12 mouse cellular contexts compared by ENCODE assay signal in the genomic region with DNA sequence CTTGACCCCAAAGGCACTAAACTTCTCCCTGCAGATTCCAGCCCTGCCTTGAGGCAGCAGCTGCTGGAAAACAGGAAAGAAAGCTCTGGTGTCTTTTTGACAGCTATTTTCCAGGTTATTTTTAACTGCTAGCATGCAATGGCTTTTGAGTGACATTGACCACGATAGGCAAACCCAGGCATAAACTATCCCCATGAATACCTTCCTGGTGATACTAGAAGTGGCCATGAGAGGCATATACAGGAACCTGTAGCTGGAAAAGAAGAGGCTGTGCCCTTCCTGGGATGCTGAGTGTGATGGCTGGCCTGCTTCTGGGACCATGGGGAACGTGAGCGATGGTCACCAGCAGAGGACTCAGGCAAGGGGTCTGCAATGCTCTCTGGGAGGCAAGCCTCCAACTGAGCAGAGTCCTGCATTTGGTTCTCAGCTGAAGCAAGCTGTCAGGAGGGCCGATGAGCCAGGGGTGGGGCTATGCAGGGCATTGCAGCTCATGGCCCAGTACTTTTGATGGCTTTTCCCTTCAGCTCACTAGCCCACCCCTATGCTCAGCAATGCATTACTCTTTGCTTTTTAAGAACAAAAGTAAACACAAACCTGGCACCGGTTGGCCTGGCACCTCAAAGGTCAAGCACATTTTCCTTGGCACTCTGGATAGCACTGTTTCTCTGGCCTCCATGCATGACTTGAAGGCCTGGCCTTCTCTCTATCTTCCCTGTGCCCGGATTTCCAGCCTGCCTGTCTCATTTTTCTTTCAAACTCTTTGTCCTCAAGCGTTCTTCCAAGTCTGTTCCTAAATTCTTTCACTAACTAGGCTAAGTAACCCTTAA. TPM values are rescaled to one million over a fixed set of nuclear protein-coding genes. Genes with fewer than 3 reads are reported as not detected.
DNase-seq lines count a peak whose midpoint lies in the region; ATAC-seq and TF ChIP-seq lines count a peak whose summit lies in the region.
"Had no signal": no experiment of that assay in that cellular context is flagged by ENCODE, and none has a peak within 500 bp of the region (broad histone marks: within the 10 kb centered on the region; RNA-seq: fewer than 3 reads in every experiment).

No protein-coding gene starts in this region.

- peaks cover 20% of the 10 kb centered on the region for H3K4me1 ChIP-seq in heart, embryonic 13.5 days
- peaks cover 14% of the 10 kb centered on the region for H3K4me1 ChIP-seq in midbrain, embryonic 13.5 days (replicated peaks)
- H3K4me1 ChIP-seq in midbrain, embryonic 14.5 days (ENCODE audit: control insufficient read depth, insufficient read depth, low read length): peaks cover 9% of the 10 kb centered on the region
- no peaks in the 10 kb centered on the region for H3K4me1 ChIP-seq in kidney, postnatal 0 days (replicated peaks; ENCODE audit: insufficient read depth, low read length)
- H3K4me1 ChIP-seq in lung, postnatal 0 days (ENCODE audit: insufficient read depth, low read depth, low read length): peaks cover 5% of the 10 kb centered on the region; the same call in 1 of the 2 replicates

- intact Hi-C loops in heart, postnatal 25 days (cut with DNase I): no loop called here

- peak overlapping the region; percentile 85 for H3K27ac ChIP-seq in heart, embryonic 13.5 days (replicated peaks)
- no peak overlapping the region for H3K27ac ChIP-seq in midbrain, embryonic 13.5 days
- H3K27ac ChIP-seq in midbrain, embryonic 14.5 days (replicated peaks; ENCODE audit: low read depth, low read length): no peak overlapping the region
- H3K27ac ChIP-seq in kidney, postnatal 0 days: peak overlapping the region; percentile 51
- H3K27ac ChIP-seq in lung, postnatal 0 days (ENCODE audit: low read length): no peak overlapping the region; the same call in 1 of the 2 replicates

- H3K4me2 ChIP-seq in heart, embryonic 13.5 days: no peak overlapping the region
- no peak overlapping the region for H3K4me2 ChIP-seq in midbrain, embryonic 13.5 days (replicated peaks)
- no peak overlapping the region for H3K4me2 ChIP-seq in midbrain, embryonic 14.5 days (ENCODE audit: low read length)
- no peak overlapping the region for H3K4me2 ChIP-seq in kidney, postnatal 0 days (ENCODE audit: low read length)
- no peak overlapping the region for H3K4me2 ChIP-seq in lung, postnatal 0 days (replicated peaks; ENCODE audit: low read depth, low read length)
- H3K4me2 ChIP-seq: hindbrain, embryonic 15.5 days had no signal

- no peak for TF ChIP-seq EP300 in lung, postnatal 0 days (IDR thresholded peaks at IDR 0.05)

- TF ChIP-seq CTCF in kidney, postnatal 0 days (IDR thresholded peaks at IDR 0.05; ENCODE audit: low read depth): no peak
- no peak for TF ChIP-seq CTCF in lung, postnatal 0 days (IDR thresholded peaks at IDR 0.05)

- peak overlapping the region; percentile 59 for H3K9ac ChIP-seq in heart, embryonic 13.5 days
- no peak overlapping the region for H3K9ac ChIP-seq in midbrain, embryonic 13.5 days (replicated peaks)
- no peak overlapping the region for H3K9ac ChIP-seq in midbrain, embryonic 14.5 days (replicated peaks; ENCODE audit: low read length)
- no peak overlapping the region for H3K9ac ChIP-seq in kidney, postnatal 0 days (ENCODE audit: low read depth, low read length)
- no peak overlapping the region for H3K9ac ChIP-seq in lung, postnatal 0 days (replicated peaks; ENCODE audit: low read depth)
- H3K9ac ChIP-seq: hindbrain, embryonic 15.5 days had no signal

- no peak for DNase-seq in heart, postnatal 25 days (ENCODE audit: low spot score)
- DNase-seq in midbrain, embryonic 14.5 days: no peak
- peak; percentile 24 for DNase-seq in kidney, postnatal 0 days (ENCODE audit: low spot score)
- peak; percentile 54 for DNase-seq in lung, postnatal 0 days (ENCODE audit: low spot score)
- DNase-seq in adrenal gland, postnatal 36 days: no peak
- DNase-seq in frontal cortex, postnatal 25 days (ENCODE audit: low spot score in 2 of 2): no peak
- DNase-seq: thymus, postnatal 4 days had no signal

- 55% methylated on average over 7 of the region's 7 CpGs for WGBS in heart, embryonic 13.5 days
- 77% methylated on average over 7 of the region's 7 CpGs for WGBS in midbrain, embryonic 13.5 days
- 70% methylated on average over 7 of the region's 7 CpGs for WGBS in midbrain, embryonic 14.5 days
- 49% methylated on average over 7 of the region's 7 CpGs for WGBS in kidney, postnatal 0 days
- 43% methylated on average over 7 of the region's 7 CpGs for WGBS in lung, postnatal 0 days

- ATAC-seq in heart, embryonic 13.5 days (ENCODE audit: extremely low read depth, insufficient number of reproducible peaks, low FRiP score, low TSS enrichment): no peak
- 0 out of 2 replicates have a peak, but pooled peaks have one; percentile 20 for ATAC-seq in midbrain, embryonic 13.5 days
- ATAC-seq in midbrain, embryonic 14.5 days (ENCODE audit: low FRiP score, low TSS enrichment): no peak
- no peak for ATAC-seq in kidney, postnatal 0 days (replicated peaks; ENCODE audit: low FRiP score, low read depth)
- ATAC-seq in lung, postnatal 0 days: peak; percentile 16
- ATAC-seq: CD4-positive, CD25-positive, alpha-beta regulatory T cell, adult 4 months had no signal

- no peak overlapping the region for H3K4me3 ChIP-seq in heart, embryonic 13.5 days
- H3K4me3 ChIP-seq in midbrain, embryonic 13.5 days (replicated peaks): no peak overlapping the region
- no peak overlapping the region for H3K4me3 ChIP-seq in midbrain, embryonic 14.5 days (replicated peaks; ENCODE audit: low read depth, low read length)
- H3K4me3 ChIP-seq in kidney, postnatal 0 days (replicated peaks; ENCODE audit: low read depth, low read length): no peak overlapping the region
- H3K4me3 ChIP-seq in lung, postnatal 0 days (ENCODE audit: low read depth, low read length): no peak overlapping the region
- H3K4me3 ChIP-seq: hindbrain, embryonic 15.5 days had no signal

- peaks cover 56% of the 10 kb centered on the region for H3K36me3 ChIP-seq in heart, embryonic 13.5 days
- H3K36me3 ChIP-seq in midbrain, embryonic 13.5 days: peaks cover 35% of the 10 kb centered on the region
- peaks cover 21% of the 10 kb centered on the region for H3K36me3 ChIP-seq in midbrain, embryonic 14.5 days (ENCODE audit: control insufficient read depth, insufficient read depth, low read length)
- H3K36me3 ChIP-seq in kidney, postnatal 0 days (ENCODE audit: insufficient read depth, low read length): no peaks in the 10 kb centered on the region
- H3K36me3 ChIP-seq in lung, postnatal 0 days (ENCODE audit: insufficient read depth, low read length): no peaks in the 10 kb centered on the region

- H3K9me3 ChIP-seq in heart, embryonic 13.5 days: no peaks in the 10 kb centered on the region
- no peaks in the 10 kb centered on the region for H3K9me3 ChIP-seq in midbrain, embryonic 13.5 days
- no peaks in the 10 kb centered on the region for H3K9me3 ChIP-seq in midbrain, embryonic 14.5 days (ENCODE audit: control insufficient read depth, low read length)
- no peaks in the 10 kb centered on the region for H3K9me3 ChIP-seq in kidney, postnatal 0 days (replicated peaks; ENCODE audit: low read length)
- no peaks in the 10 kb centered on the region for H3K9me3 ChIP-seq in lung, postnatal 0 days (ENCODE audit: low read length)
- H3K9me3 ChIP-seq: hindbrain, embryonic 15.5 days had no signal

- H3K27me3 ChIP-seq in heart, embryonic 13.5 days (replicated peaks): no peaks in the 10 kb centered on the region
- H3K27me3 ChIP-seq in midbrain, embryonic 13.5 days: no peaks in the 10 kb centered on the region
- H3K27me3 ChIP-seq in midbrain, embryonic 14.5 days (ENCODE audit: control insufficient read depth, insufficient read depth, low read length): no peaks in the 10 kb centered on the region
- H3K27me3 ChIP-seq in kidney, postnatal 0 days (ENCODE audit: insufficient read depth, low read length): no peaks in the 10 kb centered on the region
- no peaks in the 10 kb centered on the region for H3K27me3 ChIP-seq in lung, postnatal 0 days (replicated peaks; ENCODE audit: insufficient read depth, low read length)
- H3K27me3 ChIP-seq: hindbrain, embryonic 15.5 days had no signal

RNA-seq across cellular contexts. Expression of gene Mab21l3, which starts 27.9 kb away (rescaled TPM):
- 0.28 and 0.55 TPM in 2 replicates for polyA plus RNA-seq in heart, embryonic 13.5 days (2015; fragmentation: Nextera tagmentation; extraction: Ambion mirVana)
- under 1 TPM in 1 of 2 experiments, not detected in 1; 0.08 TPM for total RNA-seq in heart, postnatal 25 days (2021)
- 0.35 TPM in 2 replicates for polyA plus RNA-seq in midbrain, embryonic 13.5 days (2015; fragmentation: Nextera tagmentation; extraction: Ambion mirVana)
- polyA plus RNA-seq in midbrain, embryonic 14.5 days (2014; fragmentation: Nextera tagmentation; extraction: Ambion mirVana): 0.23 TPM in 1 of 2 replicates, not detected in the other
- 1.0 TPM in 2 replicates for polyA plus RNA-seq in kidney, postnatal 0 days (2015; fragmentation: Nextera tagmentation; extraction: Ambion mirVana)
- polyA plus RNA-seq in lung, postnatal 0 days (2015; fragmentation: Nextera tagmentation; extraction: Ambion mirVana): 0.12 and 0.37 TPM in 2 replicates
- under 1 TPM in 1 of 2 experiments, not detected in 1; 0.89 TPM for total RNA-seq in adrenal gland, postnatal 36 days (2021)
- polyA plus RNA-seq: CD4-positive, CD25-positive, alpha-beta regulatory T cell, adult 4 months; midbrain, postnatal 0 days had no signal

RNA-seq across cellular contexts. Expression of gene Slc22a15, which starts 47.6 kb away (rescaled TPM):
- 5.2 and 5.5 TPM in 2 replicates for polyA plus RNA-seq in heart, embryonic 13.5 days (2015; fragmentation: Nextera tagmentation; extraction: Ambion mirVana)
- 1 to 10 TPM; 2.2 to 2.7 TPM for total RNA-seq in heart, postnatal 25 days (2021)
- 8.2 and 8.8 TPM in 2 replicates for polyA plus RNA-seq in midbrain, embryonic 13.5 days (2015; fragmentation: Nextera tagmentation; extraction: Ambion mirVana)
- 7.9 and 8.8 TPM in 2 replicates for polyA plus RNA-seq in midbrain, embryonic 14.5 days (2014; fragmentation: Nextera tagmentation; extraction: Ambion mirVana)
- 3.7 and 4.3 TPM in 2 replicates for polyA plus RNA-seq in kidney, postnatal 0 days (2015; fragmentation: Nextera tagmentation; extraction: Ambion mirVana)
- polyA plus RNA-seq in lung, postnatal 0 days (2015; fragmentation: Nextera tagmentation; extraction: Ambion mirVana): 4.2 and 4.5 TPM in 2 replicates
- total RNA-seq in adrenal gland, postnatal 36 days (2021): 10 to 100 TPM in 1 of 2 experiments, 1 to 10 TPM in 1; 8.0 to 12.1 TPM

Comparison
In these comparisons a context has a peak if more than half of its experiments do, and no peak if none do; other contexts are left out.
1. ATAC-seq: peak in midbrain, embryonic 13.5 days (single experiment) and lung, postnatal 0 days (single experiment); none in heart, embryonic 13.5 days (single experiment), midbrain, embryonic 14.5 days (single experiment) and kidney, postnatal 0 days (single experiment).
2. H3K27ac ChIP-seq: peak in heart, embryonic 13.5 days (single experiment) and kidney, postnatal 0 days (single experiment); none in midbrain, embryonic 13.5 days (single experiment), midbrain, embryonic 14.5 days (single experiment) and lung, postnatal 0 days (single experiment).
3. DNase-seq: peak in kidney, postnatal 0 days (single experiment) and lung, postnatal 0 days (single experiment); none in heart, postnatal 25 days (single experiment), midbrain, embryonic 14.5 days (single experiment), adrenal gland, postnatal 36 days (0 of 2) and frontal cortex, postnatal 25 days (0 of 2).